Mouse (Mus musculus) myocyte (in vitro differentiated cells): ENCODE results near the gene 2610528A11Rik. TPM values are rescaled to one million over a fixed set of nuclear protein-coding genes. Genes with fewer than 3 reads are reported as not detected.
A peak's percentile ranks its signal among the peaks of the same experiment; 100 is the strongest.

Experiments used
- H3K27me3 ChIP-seq: one replicate; pipeline ENCODE4 v1.6.1; 2011; ENCODE audit not compliant: control insufficient read depth, insufficient read depth, insufficient read length
- H3K36me3 ChIP-seq: one replicate; pipeline ENCODE4 v1.6.1; 2011; ENCODE audit not compliant: control insufficient read depth, insufficient read depth
- H3K4me2 ChIP-seq: one replicate; pipeline ENCODE4 v1.6.1; 2011; ENCODE audit warnings: low read depth, control low read depth
- H3K4me3 ChIP-seq: one replicate; pipeline ENCODE4 v1.5.1; 2011; ENCODE audit warnings: mild to moderate bottlenecking, control low read depth, moderate library complexity
- H3K79me2 ChIP-seq: one replicate; pipeline ENCODE4 v1.6.1; 2011; ENCODE audit not compliant: control insufficient read depth, insufficient read depth
- H3ac ChIP-seq: one replicate; pipeline ENCODE4 v1.6.1; 2011; ENCODE audit not compliant: control insufficient read depth, insufficient read length
- CEBPB ChIP-seq: IDR thresholded peaks from 2 replicates; pipeline ENCODE4 v1.6.1; 2011; ENCODE audit warnings: mild to moderate bottlenecking, moderate library complexity; ENCODE audit not compliant: poor library complexity, insufficient read depth, severe bottlenecking
- E2F4 ChIP-seq: IDR thresholded peaks from one replicate; pipeline ENCODE4 v1.6.1; 2011; ENCODE audit warnings: mild to moderate bottlenecking, control low read depth, moderate library complexity; ENCODE audit not compliant: insufficient read depth
- MAX ChIP-seq: IDR thresholded peaks from one replicate; pipeline ENCODE4 v1.6.1; 2011; ENCODE audit warnings: low read depth, mild to moderate bottlenecking, control low read depth
- MYOD1 ChIP-seq, 3 experiments: IDR thresholded peaks; one replicate each; pipeline ENCODE4 v1.6.1; 2011; ENCODE audit warnings: control low read depth in 2 of 3, low read depth in 2 of 3, mild to moderate bottlenecking in 2 of 3, moderate library complexity in 1 of 3; ENCODE audit not compliant: insufficient read length in 2 of 3, control insufficient read depth in 1 of 3
- MYOG ChIP-seq, 3 experiments: IDR thresholded peaks; one replicate each; pipeline ENCODE4 v1.6.1; 2011; ENCODE audit warnings: control low read depth in 2 of 3, low read depth in 2 of 3, mild to moderate bottlenecking in 2 of 3; ENCODE audit not compliant: insufficient read length in 2 of 3, control insufficient read depth in 1 of 3, insufficient read depth in 1 of 3
- POLR2A ChIP-seq: IDR thresholded peaks from one replicate; pipeline ENCODE4 v1.6.1; 2011; ENCODE audit warnings: low read depth, mild to moderate bottlenecking, control low read depth, moderate library complexity; ENCODE audit not compliant: insufficient read length
- POLR2AphosphoS2 ChIP-seq: IDR thresholded peaks from one replicate; pipeline ENCODE4 v1.6.1; 2011; ENCODE audit warnings: low read depth, control low read depth; ENCODE audit not compliant: insufficient read length
- REST ChIP-seq: IDR thresholded peaks from one replicate; pipeline ENCODE4 v1.6.1; 2011; ENCODE audit warnings: mild to moderate bottlenecking, control low read depth, moderate library complexity; ENCODE audit not compliant: insufficient read depth, insufficient read length
- SRF ChIP-seq: IDR thresholded peaks from one replicate; pipeline ENCODE4 v1.6.1; 2011; ENCODE audit warnings: low read depth; ENCODE audit not compliant: control insufficient read depth, insufficient read length
- TCF12 ChIP-seq: IDR thresholded peaks from one replicate; pipeline ENCODE4 v1.6.1; 2011; ENCODE audit warnings: mild to moderate bottlenecking, control low read depth; ENCODE audit not compliant: poor library complexity, insufficient read depth, severe bottlenecking
- TCF3 ChIP-seq: IDR thresholded peaks from one replicate; pipeline ENCODE4 v1.6.1; 2011; ENCODE audit warnings: low read depth, control low read depth; ENCODE audit not compliant: insufficient read length
- USF1 ChIP-seq: IDR thresholded peaks from one replicate; pipeline ENCODE4 v1.6.1; 2011; ENCODE audit warnings: low read depth, mild to moderate bottlenecking, control low read depth, moderate library complexity
- polyA plus RNA-seq: library from polyadenylated mRNA; unstranded; fragments of >200 nt; fragmentation: generic; extraction: Trizol; gene quantifications from one replicate; pipeline ENCODE4 v1.2.1, GENCODE M21; 2012; ENCODE audit warnings: missing spikeins

2610528A11Rik gene
- polyA plus RNA-seq, 1 experiment, result 1.2 TPM

GRCm38 (mm10) chr14:37101531-37101930 lies 12.3 kb downstream of the 2610528A11Rik start:
- Histone ChIP-seq H3K4me2 (no peak overlapping the region), H3K4me3 (no peak overlapping the region), H3K27me3 (peaks cover 17% of the 10 kb centered on the region), H3K36me3 (no peaks in the 10 kb centered on the region), H3ac (no peak overlapping the region), H3K79me2 (no peaks in the 10 kb centered on the region)
- TF ChIP-seq MYOG (IDR thresholded peaks at IDR 0.05; ENCODE audit: control insufficient read depth in 1 of 3, insufficient read depth in 1 of 3, insufficient read length in 2 of 3, low read depth in 2 of 3) (no peak), MAX (no peak), USF1 (no peak), REST (no peak), POLR2AphosphoS2 (no peak), E2F4 (no peak), TCF3 (no peak), CEBPB (no peak), POLR2A (no peak), TCF12 (no peak)

DNA sequence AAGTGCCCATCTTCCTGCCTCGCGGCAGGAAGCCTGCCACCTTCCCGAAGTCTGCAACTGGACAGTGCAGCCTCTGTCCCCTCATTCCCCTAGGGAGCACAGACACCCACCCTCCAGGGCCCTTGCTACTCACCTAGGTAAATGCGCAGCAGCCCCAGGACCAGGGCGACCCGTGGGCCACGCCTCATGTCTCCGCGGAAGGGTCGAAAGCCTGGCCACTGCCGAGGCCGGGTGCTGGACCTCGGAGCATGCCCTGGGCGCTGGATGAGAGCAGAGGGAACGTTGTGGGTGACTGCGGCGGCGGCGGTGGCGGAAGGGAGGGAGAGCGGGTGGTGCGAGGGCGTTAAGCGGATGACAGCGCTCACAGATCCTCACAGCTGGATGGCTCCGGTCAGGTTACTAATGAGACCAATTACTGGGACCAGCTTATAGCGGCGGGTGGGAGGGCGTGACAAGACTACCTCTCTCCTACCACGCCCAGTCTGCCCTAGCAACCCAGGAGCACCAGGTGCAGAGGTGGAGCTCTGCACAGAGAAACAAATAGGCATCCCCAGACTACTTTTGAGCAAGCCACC lies 15.8 kb downstream of the 2610528A11Rik start, which contains the start of gene Cdhr1:
TSS of gene Cdhr1 (minus strand) at position 392 of the 575 bp plus-strand sequence.
- no peaks in the 10 kb centered on the region for H3K79me2 ChIP-seq
- no peak within 1 kb of the TSS for H3ac ChIP-seq
- no peaks in the 10 kb centered on the region for H3K36me3 ChIP-seq
- TF ChIP-seq POLR2A (no peak), TCF12 (no peak), USF1 (no peak), SRF (no peak), MYOG (IDR thresholded peaks at IDR 0.05; ENCODE audit: control insufficient read depth in 1 of 3, insufficient read depth in 1 of 3, insufficient read length in 2 of 3, low read depth in 2 of 3) (no peak), CEBPB (no peak), E2F4 (no peak), REST (no peak), MAX (no peak), MYOD1 (IDR thresholded peaks at IDR 0.05; ENCODE audit: control insufficient read depth in 1 of 3, insufficient read length in 2 of 3, low read depth in 2 of 3) (no peak), TCF3 (no peak), POLR2AphosphoS2 (no peak)
- no peak within 1 kb of the TSS for H3K4me3 ChIP-seq
- H3K27me3 ChIP-seq, result peaks cover 37% of the 10 kb centered on the region
- peak within 1 kb of the TSS; percentile 58 for H3K4me2 ChIP-seq

- no peaks in the 10 kb centered on the region for H3K36me3 ChIP-seq
- no peak overlapping the region for H3ac ChIP-seq
- no peak for TF ChIP-seq SRF
- TF ChIP-seq TCF3, result no peak
- TF ChIP-seq USF1, result no peak
- TF ChIP-seq CEBPB, result no peak
- no peak for TF ChIP-seq MAX
- no peak for TF ChIP-seq POLR2A
- TF ChIP-seq E2F4, result no peak
- no peak for TF ChIP-seq MYOD1 (IDR thresholded peaks at IDR 0.05; ENCODE audit: control insufficient read depth in 1 of 3, insufficient read length in 2 of 3, low read depth in 2 of 3)
- no peak for TF ChIP-seq MYOG (IDR thresholded peaks at IDR 0.05; ENCODE audit: control insufficient read depth in 1 of 3, insufficient read depth in 1 of 3, insufficient read length in 2 of 3, low read depth in 2 of 3)
- no peak for TF ChIP-seq POLR2AphosphoS2
- TF ChIP-seq TCF12, result no peak
- no peak for TF ChIP-seq REST
- H3K4me2 ChIP-seq, result no peak overlapping the region
- H3K4me3 ChIP-seq, result no peak overlapping the region
- peaks cover 37% of the 10 kb centered on the region for H3K27me3 ChIP-seq
- H3K79me2 ChIP-seq, result no peaks in the 10 kb centered on the region
Measured at GRCm38 (mm10) chr14:37095556-37095955, 18.3 kb downstream of the 2610528A11Rik start.

DNA sequence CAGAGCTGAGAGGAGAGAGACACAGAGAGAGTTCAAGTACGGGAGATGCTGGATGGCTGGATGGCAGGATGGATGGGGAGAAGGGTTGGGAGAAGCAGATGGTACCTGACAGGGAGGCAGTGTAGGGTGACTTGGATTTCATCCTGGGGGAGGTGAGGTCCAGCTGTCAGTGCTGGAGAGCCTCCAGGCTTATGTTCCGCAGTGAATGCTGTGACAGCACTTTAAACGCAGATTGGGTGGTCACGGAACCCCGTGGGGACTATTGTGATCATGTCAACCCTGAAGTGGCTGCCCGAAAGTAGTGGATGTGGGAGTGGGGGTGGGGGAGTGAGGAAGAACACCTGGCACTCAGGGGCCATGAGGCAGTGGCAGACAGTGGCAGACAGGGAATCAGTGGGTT lies 19.4 kb downstream of the 2610528A11Rik start:
- TF ChIP-seq POLR2A (no peak), REST (no peak), SRF (no peak), MAX (no peak), TCF3 (no peak), E2F4 (no peak), MYOD1 (IDR thresholded peaks at IDR 0.05; ENCODE audit: control insufficient read depth in 1 of 3, insufficient read length in 2 of 3, low read depth in 2 of 3) (no peak), MYOG (IDR thresholded peaks at IDR 0.05; ENCODE audit: control insufficient read depth in 1 of 3, insufficient read depth in 1 of 3, insufficient read length in 2 of 3, low read depth in 2 of 3) (no peak), USF1 (no peak), CEBPB (no peak), POLR2AphosphoS2 (no peak), TCF12 (no peak)
- Histone ChIP-seq H3K79me2 (no peaks in the 10 kb centered on the region), H3K4me2 (no peak overlapping the region), H3K4me3 (no peak overlapping the region), H3K27me3 (peaks cover 37% of the 10 kb centered on the region), H3ac (no peak overlapping the region), H3K36me3 (no peaks in the 10 kb centered on the region)
